Mouse (Mus musculus): ENCODE data around the gene Tex19.1.

Tex19.1 gene

GRCm38 (mm10) chr11:121148193-121148592, 2.2 kb downstream of the Tex19.1 start:
- no peak for DNase-seq

- no peak for DNase-seq
These were observed 8.3 kb downstream of the Tex19.1 start for GRCm38 (mm10) chr11:121154203-121154602.

- peak; percentile 64 to 67 for DNase-seq
These were observed 10.5 kb downstream of the Tex19.1 start for GRCm38 (mm10) chr11:121156411-121156891.

GRCm38 (mm10) chr11:121159971-121160370, 14.0 kb downstream of the Tex19.1 start, which contains the start of gene Uts2r:
Uts2r (plus strand) TSS chr11:121160271.
- no peak for DNase-seq

GRCm38 (mm10) chr11:121160636-121161346, 14.8 kb downstream of the Tex19.1 start:
- DNase-seq, result peak in 1 of 2 experiments; percentile 34

- no peak for DNase-seq
These were observed 17.8 kb downstream of the Tex19.1 start for GRCm38 (mm10) chr11:121163751-121164150.

GRCm38 (mm10) chr11:121173203-121173602, 27.3 kb downstream of the Tex19.1 start:
- no peak for DNase-seq

- no peak for DNase-seq
These were observed 28.3 kb downstream of the Tex19.1 start for GRCm38 (mm10) chr11:121174234-121174633.

- peak; percentile 60 to 63 for DNase-seq
These were observed 30.6 kb downstream of the Tex19.1 start for GRCm38 (mm10) chr11:121176285-121177270.

GRCm38 (mm10) chr11:121189681-121190080, 43.7 kb downstream of the Tex19.1 start:
- peak; percentile 62 to 64 for DNase-seq

- DNase-seq, result no peak
These were observed 46.8 kb downstream of the Tex19.1 start for GRCm38 (mm10) chr11:121192742-121193141.

GRCm38 (mm10) chr11:121193415-121193814, 47.5 kb downstream of the Tex19.1 start:
- DNase-seq, result no peak
